Mouse (Mus musculus): Measurements from ENCODE around the gene Samd10. TPM values are rescaled to one million over a fixed set of nuclear protein-coding genes. Genes with fewer than 3 reads are reported as not detected.

Gene Samd10
- polyA plus RNA-seq, 1 experiment from 2014 or later = 112 TPM

Small RNA genes within 50 kb of the gene (microRNA-seq; reads per million reads assigned to microRNA genes)
- gene Mir7006 = not detected

Other genes with a start within 250 kb of the Samd10 start
- gene Zgpat, start 234.3 kb downstream of the Samd10 start, polyA plus RNA-seq (2015; fragmentation: Nextera tagmentation; extraction: Ambion mirVana) = 82.1 TPM in 2 replicates
- 98.3 and 98.4 TPM in 2 replicates for gene Arfrp1, start 233.8 kb downstream of the Samd10 start, polyA plus RNA-seq (2015; fragmentation: Nextera tagmentation; extraction: Ambion mirVana)
- 45.7 and 45.9 TPM in 2 replicates for gene Lime1, start 219.1 kb downstream of the Samd10 start, polyA plus RNA-seq (2015; fragmentation: Nextera tagmentation; extraction: Ambion mirVana)
- gene Zbtb46, start 139.8 kb downstream of the Samd10 start, polyA plus RNA-seq (2015; fragmentation: Nextera tagmentation; extraction: Ambion mirVana) = 9.5 and 10.7 TPM in 2 replicates
- not detected in 2 replicates for gene Abhd16b, start 106.0 kb downstream of the Samd10 start, polyA plus RNA-seq (2015; fragmentation: Nextera tagmentation; extraction: Ambion mirVana)
- 133 and 141 TPM in 2 replicates for gene Tpd52l2, start 102.1 kb downstream of the Samd10 start, polyA plus RNA-seq (2015; fragmentation: Nextera tagmentation; extraction: Ambion mirVana)
- 199 and 209 TPM in 2 replicates for gene Dnajc5, start 78.7 kb downstream of the Samd10 start, polyA plus RNA-seq (2015; fragmentation: Nextera tagmentation; extraction: Ambion mirVana)
- 61.0 and 63.8 TPM in 2 replicates for gene Uckl1, start 14.3 kb downstream of the Samd10 start, polyA plus RNA-seq (2015; fragmentation: Nextera tagmentation; extraction: Ambion mirVana)
- 72.1 and 75.4 TPM in 2 replicates for gene Prpf6, start 7.3 kb downstream of the Samd10 start, polyA plus RNA-seq (2015; fragmentation: Nextera tagmentation; extraction: Ambion mirVana)
- 76.5 and 83.7 TPM in 2 replicates for gene Zfp512b, start 6.4 kb downstream of the Samd10 start, polyA plus RNA-seq (2015; fragmentation: Nextera tagmentation; extraction: Ambion mirVana)
- gene Gm29797, start 57.8 kb upstream of the Samd10 start, polyA plus RNA-seq (2015; fragmentation: Nextera tagmentation; extraction: Ambion mirVana) = 0.26 TPM in 1 of 2 replicates, not detected in the other
- 12.9 and 14.7 TPM in 2 replicates for gene Sox18, start 72.4 kb upstream of the Samd10 start, polyA plus RNA-seq (2015; fragmentation: Nextera tagmentation; extraction: Ambion mirVana)
- gene Tcea2, start 81.1 kb upstream of the Samd10 start, polyA plus RNA-seq (2015; fragmentation: Nextera tagmentation; extraction: Ambion mirVana) = 44.8 and 51.4 TPM in 2 replicates
- 49.1 and 49.7 TPM in 2 replicates for gene Rgs19, start 94.8 kb upstream of the Samd10 start, polyA plus RNA-seq (2015; fragmentation: Nextera tagmentation; extraction: Ambion mirVana)
- not detected in 2 replicates for gene Lkaaear1, start 99.2 kb upstream of the Samd10 start, polyA plus RNA-seq (2015; fragmentation: Nextera tagmentation; extraction: Ambion mirVana)
- 47.6 and 54.1 TPM in 2 replicates for gene Oprl1, start 115.8 kb upstream of the Samd10 start, polyA plus RNA-seq (2015; fragmentation: Nextera tagmentation; extraction: Ambion mirVana)
- 26.7 and 30.7 TPM in 2 replicates for gene Myt1, start 164.1 kb upstream of the Samd10 start, polyA plus RNA-seq (2015; fragmentation: Nextera tagmentation; extraction: Ambion mirVana)
- gene Pcmtd2, start 238.6 kb upstream of the Samd10 start, polyA plus RNA-seq (2015; fragmentation: Nextera tagmentation; extraction: Ambion mirVana) = 45.8 and 48.3 TPM in 2 replicates

Data from forebrain, embryonic 15.5 days (tissue).